Mouse (Mus musculus): ENCODE results near the gene Pcgf3. TPM values are rescaled to one million over a fixed set of nuclear protein-coding genes. Genes with fewer than 3 reads are reported as not detected.

The Pcgf3 gene
- total RNA-seq, 4 experiments from 2014 or later: 42.2 to 44.1 (median 42.5) TPM

GRCm38 (mm10) chr5:108550207-108550594 lies 89.2 kb downstream of the Pcgf3 start:
- DNase-seq (ENCODE audit: low spot score in 2 of 2): no peak

- no peak for DNase-seq (ENCODE audit: low spot score in 2 of 2)
Observed at GRCm38 (mm10) chr5:108554041-108554440, 93.0 kb downstream of the Pcgf3 start.

Other genes with a start within 250 kb of the Pcgf3 start
- 10 to 100 TPM; 38.6 to 47.0 (median 42.6) TPM for gene Dr1, start 192.3 kb upstream of the Pcgf3 start, total RNA-seq (2022)
- gene Pigg, start 148.6 kb upstream of the Pcgf3 start, total RNA-seq (2022): 10 to 100 TPM; 10.8 to 15.2 (median 12.7) TPM
- gene Gm42517, start 93.3 kb upstream of the Pcgf3 start, total RNA-seq (2022): 10 to 100 TPM; 45.5 to 49.4 (median 47.9) TPM
- under 1 TPM; 0.10 to 0.52 (median 0.34) TPM for gene Pde6b, start 72.8 kb upstream of the Pcgf3 start, total RNA-seq (2022)
- 100 to 1,000 TPM; 119 to 263 (median 190) TPM for gene Atp5k, start 26.8 kb upstream of the Pcgf3 start, total RNA-seq (2022)
- 1 to 10 TPM; 1.2 to 2.3 (median 1.7) TPM for gene Mfsd7a, start 12.3 kb upstream of the Pcgf3 start, total RNA-seq (2022)
- 100 to 1,000 TPM; 530 to 563 (median 545) TPM for gene Cplx1, start 88.8 kb downstream of the Pcgf3 start, total RNA-seq (2022)
- 100 to 1,000 TPM in 2 of 4 experiments, 10 to 100 TPM in 2; 94.1 to 111 (median 102) TPM for gene Gak, start 168.5 kb downstream of the Pcgf3 start, total RNA-seq (2022)
- 10 to 100 TPM; 39.5 to 44.9 (median 42.5) TPM for gene Tmem175, start 168.5 kb downstream of the Pcgf3 start, total RNA-seq (2022)
- 10 to 100 TPM; 17.4 to 27.3 (median 22.4) TPM for gene Idua, start 199.1 kb downstream of the Pcgf3 start, total RNA-seq (2022)
- 10 to 100 TPM; 52.6 to 61.4 (median 58.7) TPM for gene Dgkq, start 208.4 kb downstream of the Pcgf3 start, total RNA-seq (2022)
- 1 to 10 TPM; 1.0 to 1.8 (median 1.5) TPM for gene Slc26a1, start 214.3 kb downstream of the Pcgf3 start, total RNA-seq (2022)
- 10 to 100 TPM; 21.5 to 37.6 (median 27.6) TPM for gene Fgfrl1, start 231.2 kb downstream of the Pcgf3 start, total RNA-seq (2022)